Comparison of ENCODE assay signal across 9 mouse cellular contexts in genomic region chr6:112929291-112929984, GRCm38 (mm10). TPM values are rescaled to one million over a fixed set of nuclear protein-coding genes. Genes with fewer than 3 reads are reported as not detected.
DNase-seq lines count a peak whose midpoint lies in the region.
"Had no signal": no experiment of that assay in that cellular context is flagged by ENCODE, and none has a peak within 500 bp of the region (broad histone marks: within the 10 kb centered on the region; RNA-seq: fewer than 3 reads in every experiment).

No protein-coding gene starts in this region.

- intact Hi-C loops in left cerebral cortex, postnatal 36 days (cut with DNase I), result no loop called here

- WGBS in heart, embryonic 10.5 days, result 82% methylated on average over 6 of the region's 6 CpGs

- no peaks in the 10 kb centered on the region; the same call in 1 of the 2 replicates for H3K27me3 ChIP-seq in heart, embryonic 10.5 days (ENCODE audit: insufficient read depth, poor library complexity, severe bottlenecking)
- H3K27me3 ChIP-seq: liver, embryonic 15.5 days had no signal

- no peaks in the 10 kb centered on the region for H3K36me3 ChIP-seq in heart, embryonic 10.5 days
- H3K36me3 ChIP-seq: liver, embryonic 15.5 days had no signal

- no peak for DNase-seq in heart, embryonic 10.5 days (ENCODE audit: low spot score)
- no peak for DNase-seq in heart, postnatal 4 days
- DNase-seq in right cerebral cortex, adult 18-20 months, result peak; percentile 58
- no peak for DNase-seq in right cerebral cortex, postnatal 4 days
- peak; percentile 44 to 58 for DNase-seq in left cerebral cortex, postnatal 36 days (ENCODE audit: low spot score in 2 of 2)
- peak; percentile 50 to 71 for DNase-seq in right cerebral cortex, postnatal 36 days (ENCODE audit: low spot score in 2 of 2)
- no peak for DNase-seq in kidney, adult 8-10 months
- DNase-seq in ovary, postnatal 14 days (ENCODE audit: low spot score), result no peak

- H3K4me1 ChIP-seq in heart, embryonic 10.5 days, result 0 out of 2 replicates have a peak, but pooled peaks cover 6% of the 10 kb centered on the region

- H3K4me3 ChIP-seq in heart, embryonic 10.5 days, result no peak overlapping the region
- H3K4me3 ChIP-seq: liver, embryonic 15.5 days had no signal

- no peaks in the 10 kb centered on the region for H3K9me3 ChIP-seq in heart, embryonic 10.5 days
- H3K9me3 ChIP-seq: liver, embryonic 15.5 days had no signal

- 0 out of 2 replicates have a peak overlapping the region, but pooled peaks have one; percentile 6 for H3K27ac ChIP-seq in heart, embryonic 10.5 days
- H3K27ac ChIP-seq: liver, embryonic 15.5 days had no signal

RNA-seq across cellular contexts. Expression of gene Srgap3, which starts 17.6 kb away (rescaled TPM):
- polyA plus RNA-seq in heart, embryonic 10.5 days (2016; fragmentation: Nextera tagmentation; extraction: Ambion mirVana), result 0.74 and 1.4 TPM in 2 replicates
- 1 to 10 TPM; 2.9 to 3.0 TPM for total RNA-seq in heart, postnatal 4 days (2021)
- total RNA-seq in left cerebral cortex, postnatal 36 days (2021), result 100 to 1,000 TPM; 191 to 230 TPM

Comparison
In these comparisons a context has a peak if more than half of its experiments do, and no peak if none do; other contexts are left out.
1. DNase-seq: peak in right cerebral cortex, adult 18-20 months (single experiment), left cerebral cortex, postnatal 36 days (2 of 2) and right cerebral cortex, postnatal 36 days (2 of 2); none in heart, embryonic 10.5 days (single experiment), heart, postnatal 4 days (single experiment), right cerebral cortex, postnatal 4 days (single experiment), kidney, adult 8-10 months (0 of 2) and ovary, postnatal 14 days (single experiment).
2. RNA of gene Srgap3, which starts 17.6 kb away (total RNA-seq): 191 to 230 TPM in left cerebral cortex, postnatal 36 days; 2.9 to 3.0 TPM in heart, postnatal 4 days; every median in the first group is over 10 times any median in the second.